Mouse (Mus musculus) left cerebral cortex, adult 2 months (tissue): Measurements from ENCODE around the gene Kctd20. TPM values are rescaled to one million over a fixed set of nuclear protein-coding genes. Genes with fewer than 3 reads are reported as not detected.

Experiments used
- DNase-seq, 2 experiments: peaks; one replicate each; pipeline ENCODE4 v3.0.0; 2021 to 2022; ENCODE audit warnings: low spot score in 2 of 2, mixed read lengths in 1 of 2; ENCODE audit errors: extremely low spot score in 1 of 2
- H3K27ac ChIP-seq: fragments of 200-600 bp; 2 replicates; pipeline ENCODE4 v1.8.1; 2022
- H3K4me3 ChIP-seq: fragments of 200-600 bp; 2 replicates; pipeline ENCODE4 v1.8.1; 2022
- CTCF ChIP-seq: fragments of 200-600 bp; IDR thresholded peaks from 2 replicates; pipeline ENCODE4 v1.8.1; 2022; ENCODE audit warnings: antibody characterized with exemption, mild to moderate bottlenecking, moderate library complexity
- intact Hi-C: fragments of 180-260 bp; cut with DNase I; formaldehyde crosslinking; loops from one replicate; pipeline ENCODE4 v1.15.1; 2025
- total RNA-seq, 2 experiments: library from RNA; stranded (reverse); gene quantifications; 2 replicates each; pipeline ENCODE4 v1.2.3; 2021

Gene Kctd20
- total RNA-seq, 2 experiments from 2014 or later = 65.2 to 74.7 TPM

DNA sequence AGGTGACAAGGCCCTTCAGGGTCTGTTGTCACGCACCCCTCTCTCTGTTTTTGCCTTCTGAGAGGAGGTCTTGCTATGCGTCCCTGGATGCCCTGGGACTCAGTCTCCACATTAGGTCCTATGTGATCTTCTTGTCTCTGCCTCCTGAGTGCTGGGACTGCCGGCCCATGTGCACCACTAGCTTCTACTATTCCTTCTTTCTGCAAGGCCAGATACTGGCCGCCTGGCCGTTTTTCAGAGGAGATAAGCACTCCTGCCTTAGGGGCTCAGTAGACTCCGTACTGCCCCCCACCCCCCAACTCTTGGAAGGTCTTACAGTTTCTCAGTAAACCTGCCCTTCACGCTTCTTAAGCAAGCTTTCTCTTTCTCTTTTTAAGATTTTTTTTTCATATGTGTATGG, 15.6 kb upstream of the Kctd20 start:
- no peak overlapping the region for H3K27ac ChIP-seq
- intact Hi-C loops = no loop called here
- no peak for DNase-seq
- H3K4me3 ChIP-seq = no peak overlapping the region
- no peak for TF ChIP-seq CTCF

- H3K27ac ChIP-seq = no peak overlapping the region
- intact Hi-C loops = no loop called here
- no peak overlapping the region for H3K4me3 ChIP-seq
- peak; percentile 50 for TF ChIP-seq CTCF
- DNase-seq = no peak
Measured at GRCm38 (mm10) chr17:28936622-28937345, 15.0 kb upstream of the Kctd20 start.

DNA sequence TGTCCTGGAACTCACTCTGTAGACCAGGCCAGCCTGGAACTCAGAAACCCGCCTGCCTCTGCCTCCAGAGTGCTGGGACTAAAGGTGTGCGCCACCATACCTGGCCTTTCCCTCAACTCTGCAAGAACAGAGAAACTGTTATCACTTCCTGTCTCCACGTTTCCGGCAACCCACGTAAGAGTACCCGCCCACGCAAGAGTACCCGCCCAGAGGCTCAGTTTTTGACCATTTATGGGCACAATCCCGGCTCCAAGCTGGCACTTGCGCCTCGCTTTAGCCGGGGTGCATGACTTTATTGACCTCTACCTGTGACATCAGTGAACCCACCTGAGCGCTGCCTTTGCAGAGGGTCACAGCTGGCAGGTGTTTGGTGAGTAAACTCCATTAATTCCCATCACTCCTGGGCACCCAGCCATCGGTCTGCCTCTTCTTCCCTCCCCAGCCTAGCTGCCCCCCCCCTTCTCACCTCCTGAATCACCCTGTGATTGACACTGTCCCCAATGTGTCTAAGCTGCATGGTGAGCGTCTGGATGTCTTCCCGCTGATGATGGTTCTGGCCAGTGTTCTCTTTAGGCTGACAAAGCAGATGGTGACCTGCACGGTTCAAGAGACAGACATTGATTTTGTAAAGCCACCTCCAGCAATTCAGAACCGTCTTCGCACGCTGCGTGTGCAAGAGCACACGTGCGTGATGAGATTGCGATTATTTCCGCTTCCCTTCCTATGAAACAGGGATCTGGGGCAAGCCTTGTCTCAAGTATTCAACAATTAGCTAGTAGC, 10.8 kb upstream of the Kctd20 start:
- intact Hi-C loops = no loop called here
- no peak for DNase-seq
- TF ChIP-seq CTCF = no peak

GRCm38 (mm10) chr17:28942101-28942500, 9.6 kb upstream of the Kctd20 start:
- TF ChIP-seq CTCF = no peak
- intact Hi-C loops = no loop called here
- Histone ChIP-seq H3K4me3 (no peak overlapping the region), H3K27ac (no peak overlapping the region)
- DNase-seq = no peak

More for the DNA sequence above, 10.8 kb upstream of the Kctd20 start:
- no peak overlapping the region for H3K27ac ChIP-seq
- H3K4me3 ChIP-seq = no peak overlapping the region

- no peak for DNase-seq
- Histone ChIP-seq H3K27ac (no peak within 1 kb of the TSS), H3K4me3 (no peak within 1 kb of the TSS)
- TF ChIP-seq CTCF = no peak
- intact Hi-C loops = no loop called here
Measured at GRCm38 (mm10) chr17:28943740-28944139, 8.0 kb upstream of the Kctd20 start, which contains the start of gene Pxt1. Gene Pxt1 (minus strand): TSS chr17:28943840.

DNA sequence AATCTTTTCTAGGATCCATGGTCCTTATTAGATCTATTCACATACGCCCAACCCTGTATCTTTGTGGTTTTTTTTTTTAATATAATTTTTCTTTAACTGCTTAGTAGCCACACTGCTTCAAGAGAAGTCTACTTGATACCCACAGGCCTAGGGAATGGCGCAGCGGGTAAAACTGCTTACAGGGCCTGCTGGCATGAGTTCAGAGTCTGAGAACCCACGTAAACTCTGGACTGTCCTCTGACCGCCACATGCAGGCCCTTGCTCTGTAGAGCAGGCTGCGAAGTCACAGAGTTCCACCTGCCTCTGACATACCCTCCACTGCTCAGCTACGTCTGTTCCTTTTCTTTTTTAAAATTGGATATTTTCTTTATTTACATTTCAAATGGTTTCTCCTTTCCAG, 7.3 kb upstream of the Kctd20 start:
- intact Hi-C loops = no loop called here

DNA sequence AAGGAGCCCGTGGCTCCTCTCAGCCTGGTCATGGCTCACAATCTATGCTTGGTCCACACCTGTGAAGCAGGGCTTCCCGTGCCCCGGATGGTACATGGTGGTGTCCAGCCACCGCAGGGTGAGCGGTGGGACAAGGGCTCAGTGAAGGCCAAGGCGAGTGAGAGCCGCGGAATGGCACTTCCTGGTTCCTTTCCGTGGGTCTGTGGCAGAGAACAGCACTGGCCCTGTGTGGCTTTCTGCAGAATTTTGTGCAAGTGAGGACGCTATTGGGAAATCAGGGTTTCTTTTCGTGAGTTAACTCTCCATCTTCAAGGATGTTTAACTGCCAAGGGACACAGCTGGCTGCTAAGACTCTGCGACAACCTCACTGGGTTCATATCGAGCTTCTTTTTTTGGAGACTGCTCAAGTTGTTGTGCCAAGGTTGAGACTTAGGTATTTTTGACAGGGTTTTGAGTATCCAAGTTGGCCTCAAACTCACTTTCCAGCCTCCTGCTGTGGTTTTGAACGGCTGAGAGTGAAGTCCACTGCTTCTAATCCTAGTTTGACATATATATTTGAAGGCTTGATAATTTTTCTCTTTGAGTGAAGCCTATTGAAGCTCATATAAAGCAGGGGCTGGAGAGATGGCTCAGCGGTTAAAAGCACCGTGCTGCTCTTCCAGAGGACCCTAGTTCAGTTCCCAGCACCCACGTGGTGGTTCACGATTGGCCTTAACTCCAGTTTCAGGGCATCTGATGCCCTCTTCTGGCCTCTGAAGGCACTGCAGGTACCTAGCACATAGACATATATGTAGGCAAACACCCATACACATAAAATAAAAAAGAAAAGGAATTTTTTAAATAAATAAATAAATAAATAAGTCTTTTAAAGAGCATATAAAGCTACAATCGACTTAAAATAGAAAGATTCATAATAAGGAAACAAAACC, 4.5 kb upstream of the Kctd20 start:
- Histone ChIP-seq H3K4me3 (no peak overlapping the region), H3K27ac (no peak overlapping the region)
- no peak for DNase-seq
- intact Hi-C loops = no loop called here
- TF ChIP-seq CTCF = peak; percentile 13

More for the DNA sequence above, 7.3 kb upstream of the Kctd20 start:
- no peak for DNase-seq
- Histone ChIP-seq H3K27ac (no peak overlapping the region), H3K4me3 (no peak overlapping the region)
- no peak for TF ChIP-seq CTCF

DNA sequence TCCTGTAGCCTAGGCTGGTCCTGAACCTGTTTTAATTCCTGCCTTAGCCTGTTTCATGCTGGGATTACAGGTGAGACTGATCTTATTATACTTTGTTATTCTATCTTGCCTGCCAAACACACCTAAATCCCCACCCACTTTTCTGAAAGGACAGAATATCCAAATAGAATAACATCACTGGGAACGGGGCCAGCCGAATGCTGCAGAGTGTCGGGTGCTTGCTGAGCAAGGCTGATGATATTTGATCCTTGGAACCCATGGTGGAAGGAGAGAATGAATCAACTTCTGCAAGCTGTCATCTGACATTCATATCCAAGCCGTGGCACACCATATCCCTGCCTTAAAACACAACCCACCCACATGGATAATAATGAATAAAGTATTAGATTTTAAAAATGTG, 3.1 kb upstream of the Kctd20 start:
- no peak for DNase-seq
- no peak overlapping the region for H3K4me3 ChIP-seq
- intact Hi-C loops = no loop called here
- no peak overlapping the region for H3K27ac ChIP-seq
- TF ChIP-seq CTCF = no peak

GRCm38 (mm10) chr17:28950751-28951150, 999 bp upstream of the Kctd20 start:
- TF ChIP-seq CTCF = no peak
- H3K27ac ChIP-seq = no peak overlapping the region
- no peak for DNase-seq
- H3K4me3 ChIP-seq = no peak overlapping the region
- intact Hi-C loops = no loop called here

DNA sequence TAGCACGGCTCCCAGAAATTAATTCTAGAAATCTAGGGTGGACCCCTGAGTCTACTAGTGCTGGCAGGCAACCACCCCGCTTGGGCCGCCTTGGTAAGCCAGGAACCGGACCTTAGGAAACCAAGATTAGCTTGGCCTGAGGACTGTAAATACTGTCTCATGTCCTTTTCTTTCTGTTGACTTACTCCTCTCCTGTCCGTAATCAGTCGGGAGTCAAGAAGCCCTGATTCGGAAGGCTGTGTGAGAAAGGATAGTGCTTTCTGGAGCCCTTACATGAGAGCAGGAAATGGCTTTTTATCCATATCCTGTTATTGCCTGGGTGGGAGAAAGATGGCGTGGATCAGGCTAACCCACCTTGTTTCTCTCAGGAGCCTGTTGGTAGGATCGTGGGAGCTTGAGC, 1.5 kb downstream of the Kctd20 start:
- no peak for DNase-seq
- H3K27ac ChIP-seq = peak overlapping the region; percentile 98
- H3K4me3 ChIP-seq = peak overlapping the region; percentile 83
- intact Hi-C loops = no loop called here
- no peak for TF ChIP-seq CTCF

- no peak overlapping the region for H3K4me3 ChIP-seq
- DNase-seq = no peak
- no peak overlapping the region; the same call in 1 of the 2 replicates for H3K27ac ChIP-seq
- intact Hi-C loops = no loop called here
- no peak for TF ChIP-seq CTCF
Measured at GRCm38 (mm10) chr17:28954416-28954815, 2.7 kb downstream of the Kctd20 start.
